Mouse (Mus musculus): ENCODE measurements around the gene Leng8. TPM values are rescaled to one million over a fixed set of nuclear protein-coding genes. Genes with fewer than 3 reads are reported as not detected.

The Leng8 gene
- polyA plus RNA-seq (2015; fragmentation: Nextera tagmentation; extraction: Ambion mirVana): 14.7 and 20.1 TPM in 2 replicates

DNA sequence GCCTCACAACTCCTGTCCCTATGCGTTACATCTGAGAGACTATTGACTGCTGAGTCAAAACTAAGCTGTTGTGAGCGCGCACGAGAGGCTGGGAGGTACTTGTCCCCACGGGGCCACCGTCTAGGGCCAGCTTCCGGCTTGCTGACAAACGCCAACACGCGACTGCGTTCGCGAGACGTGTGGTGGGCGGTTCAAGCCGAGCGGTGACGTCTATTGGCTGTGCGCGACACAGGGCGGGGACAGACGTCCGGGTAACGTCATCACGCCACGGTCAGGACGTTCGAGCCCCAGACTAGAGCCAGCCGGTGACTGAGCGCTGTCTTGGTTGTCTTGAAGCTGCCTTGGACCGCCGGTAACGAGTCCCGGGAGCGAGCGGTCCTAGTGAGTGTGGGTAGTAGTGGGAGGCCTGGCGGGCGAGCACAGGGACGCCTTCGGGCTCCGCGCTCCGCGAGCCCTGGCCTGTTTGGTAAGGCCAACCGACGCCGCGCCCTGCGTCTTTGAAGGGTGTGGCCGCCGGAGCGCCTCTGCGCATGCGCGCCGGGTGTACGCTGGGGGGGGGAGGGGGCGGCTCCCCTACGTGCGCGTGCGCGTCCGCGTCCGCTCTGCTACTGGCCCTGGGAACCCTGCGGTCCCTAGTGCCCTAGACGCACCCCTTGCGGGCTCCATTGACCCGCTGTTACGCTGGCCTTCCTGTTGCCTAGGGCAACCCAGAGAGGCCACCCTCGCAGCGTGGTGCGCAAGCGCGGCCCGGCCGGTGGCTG, at the start of gene Leng8:
Leng8 (plus strand) TSS at position 269 of the 761 bp plus-strand sequence.
- under 1% methylated on average over 58 of the region's 78 CpGs for WGBS
- H3K27me3 ChIP-seq (ENCODE audit: control insufficient read depth, insufficient read depth, low read length): no peaks in the 10 kb centered on the region
- H3K9me3 ChIP-seq (ENCODE audit: control insufficient read depth, low read length): no peaks in the 10 kb centered on the region
- peaks cover 26% of the 10 kb centered on the region for H3K36me3 ChIP-seq (ENCODE audit: control insufficient read depth, insufficient read depth, low read length)
- H3K9ac ChIP-seq (ENCODE audit: low read length): peak within 1 kb of the TSS; percentile 89
- DNase-seq (ENCODE audit: low spot score) (peak; percentile 98), ATAC-seq (ENCODE audit: low FRiP score, low TSS enrichment) (peak; percentile 98)
- peak within 1 kb of the TSS; percentile 91 for H3K4me3 ChIP-seq (ENCODE audit: low read depth, low read length)
- H3K4me1 ChIP-seq (replicated peaks; ENCODE audit: control insufficient read depth, insufficient read depth): peaks cover 4% of the 10 kb centered on the region
- TF ChIP-seq EP300 (optimal IDR thresholded peaks at IDR 0.05): no peak
- peak; percentile 22; the same call in 1 of the 2 replicates for TF ChIP-seq CTCF (IDR thresholded peaks at IDR 0.05; ENCODE audit: low read depth)
- peak within 1 kb of the TSS; percentile 92 for H3K4me2 ChIP-seq (replicated peaks; ENCODE audit: low read depth)
- H3K27ac ChIP-seq (replicated peaks): peak within 1 kb of the TSS; percentile 97

DNA sequence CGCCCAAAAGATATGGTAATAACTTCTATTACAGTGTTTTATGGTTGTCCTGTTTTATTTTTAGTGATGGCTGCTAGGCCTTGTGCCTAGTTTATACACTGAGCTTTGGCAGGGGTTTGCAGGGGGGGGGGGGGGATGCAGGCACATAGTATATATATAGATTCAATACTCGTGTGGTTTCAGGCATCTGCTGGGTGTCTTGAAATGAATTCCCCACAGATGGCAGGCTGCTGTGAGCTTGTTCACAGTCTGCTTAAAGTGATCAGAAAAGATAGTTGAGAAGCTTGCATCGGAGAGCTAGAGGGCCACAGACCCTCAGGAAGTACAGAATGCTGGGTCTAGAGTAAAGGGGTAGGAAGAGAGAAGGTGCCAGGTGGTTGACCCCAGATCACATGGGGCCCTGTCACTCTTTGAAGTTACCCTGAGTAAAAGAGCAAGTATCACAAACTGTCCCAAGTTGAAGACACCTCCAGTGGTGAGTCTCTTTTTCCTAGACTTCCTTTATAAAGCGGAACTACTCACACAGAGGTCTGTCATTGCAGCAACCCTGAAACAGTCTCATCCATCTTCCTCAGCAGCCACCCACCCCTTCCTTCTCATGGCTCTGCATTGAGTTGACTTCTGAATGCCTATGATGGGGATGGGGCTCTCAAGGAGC, 49.5 kb upstream of the Leng8 start:
- TF ChIP-seq CTCF (IDR thresholded peaks at IDR 0.05; ENCODE audit: low read depth) (no peak), EP300 (optimal IDR thresholded peaks at IDR 0.05) (no peak)
- ATAC-seq (ENCODE audit: low FRiP score, low TSS enrichment) (no peak), DNase-seq (ENCODE audit: low spot score) (no peak)
- Histone ChIP-seq H3K4me1 (replicated peaks; ENCODE audit: control insufficient read depth, insufficient read depth) (no peaks in the 10 kb centered on the region), H3K4me2 (replicated peaks; ENCODE audit: low read depth) (no peak overlapping the region), H3K27me3 (ENCODE audit: control insufficient read depth, insufficient read depth, low read length) (no peaks in the 10 kb centered on the region), H3K4me3 (ENCODE audit: low read depth, low read length) (no peak overlapping the region), H3K9ac (ENCODE audit: low read length) (no peak overlapping the region), H3K36me3 (ENCODE audit: control insufficient read depth, insufficient read depth, low read length) (no peaks in the 10 kb centered on the region), H3K9me3 (ENCODE audit: control insufficient read depth, low read length) (no peaks in the 10 kb centered on the region), H3K27ac (replicated peaks) (no peak overlapping the region)
- WGBS: 70% methylated on average over 4 of the region's 4 CpGs

DNA sequence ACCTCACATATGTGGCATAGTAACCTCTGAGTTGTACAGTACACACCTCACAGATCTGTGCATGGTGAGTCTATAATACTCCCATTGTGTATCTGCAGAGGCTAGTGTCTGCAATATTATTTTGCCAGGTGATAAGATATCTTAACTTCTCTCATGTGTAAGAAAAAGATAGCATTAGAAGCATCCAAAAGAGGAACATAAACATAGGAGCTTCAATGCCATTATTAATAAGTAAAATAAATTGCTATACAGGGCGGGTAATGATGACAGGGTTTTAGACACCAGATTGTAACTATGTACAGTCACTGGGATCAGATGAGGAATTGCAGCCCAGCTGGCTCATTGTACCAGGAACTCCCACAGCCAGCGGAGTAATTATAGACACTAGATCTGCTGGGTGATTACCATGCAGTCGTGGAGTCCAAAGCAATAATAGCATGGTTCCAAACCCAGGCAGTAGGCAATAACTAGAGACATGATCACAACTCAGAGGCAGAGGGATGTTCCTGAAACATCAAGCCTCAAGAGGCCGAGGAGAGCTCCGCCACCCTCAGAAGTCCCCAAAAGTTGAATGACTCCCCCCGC, 48.9 kb upstream of the Leng8 start:
- H3K9me3 ChIP-seq (ENCODE audit: control insufficient read depth, low read length): no peaks in the 10 kb centered on the region
- H3K4me2 ChIP-seq (replicated peaks; ENCODE audit: low read depth): no peak overlapping the region
- H3K27ac ChIP-seq (replicated peaks): no peak overlapping the region
- no peak for TF ChIP-seq CTCF (IDR thresholded peaks at IDR 0.05; ENCODE audit: low read depth)
- no peak for TF ChIP-seq EP300 (optimal IDR thresholded peaks at IDR 0.05)
- H3K4me3 ChIP-seq (ENCODE audit: low read depth, low read length): no peak overlapping the region
- no peaks in the 10 kb centered on the region for H3K27me3 ChIP-seq (ENCODE audit: control insufficient read depth, insufficient read depth, low read length)
- H3K9ac ChIP-seq (ENCODE audit: low read length): no peak overlapping the region
- DNase-seq (ENCODE audit: low spot score) (no peak), ATAC-seq (ENCODE audit: low FRiP score, low TSS enrichment) (no peak)
- H3K4me1 ChIP-seq (replicated peaks; ENCODE audit: control insufficient read depth, insufficient read depth): no peaks in the 10 kb centered on the region
- H3K36me3 ChIP-seq (ENCODE audit: control insufficient read depth, insufficient read depth, low read length): no peaks in the 10 kb centered on the region
- WGBS: 71% methylated on average over 6 of the region's 6 CpGs

DNA sequence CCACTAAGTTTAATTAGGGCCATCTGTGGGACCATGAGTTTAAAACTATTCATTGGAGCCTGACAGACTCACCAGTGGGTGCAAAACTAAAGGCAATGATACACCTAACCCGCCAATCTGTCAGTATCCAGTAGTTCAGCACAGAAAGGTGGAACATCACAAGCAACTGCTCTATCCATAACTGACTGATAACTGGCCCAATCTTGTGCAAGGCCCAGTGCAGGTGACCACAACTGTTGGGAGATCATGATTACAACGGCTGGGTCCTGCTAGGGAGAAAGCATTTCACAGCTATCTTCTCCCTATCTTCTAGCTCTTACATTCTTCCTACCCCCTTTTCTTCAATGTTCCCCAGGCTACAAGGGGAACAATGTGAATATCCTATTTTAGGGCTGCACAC, 48.2 kb upstream of the Leng8 start:
- Histone ChIP-seq H3K4me3 (ENCODE audit: low read depth, low read length) (no peak overlapping the region), H3K27me3 (ENCODE audit: control insufficient read depth, insufficient read depth, low read length) (no peaks in the 10 kb centered on the region), H3K27ac (replicated peaks) (no peak overlapping the region), H3K9ac (ENCODE audit: low read length) (no peak overlapping the region), H3K9me3 (ENCODE audit: control insufficient read depth, low read length) (no peaks in the 10 kb centered on the region), H3K4me2 (replicated peaks; ENCODE audit: low read depth) (no peak overlapping the region), H3K4me1 (replicated peaks; ENCODE audit: control insufficient read depth, insufficient read depth) (no peaks in the 10 kb centered on the region), H3K36me3 (ENCODE audit: control insufficient read depth, insufficient read depth, low read length) (no peaks in the 10 kb centered on the region)
- no peak for DNase-seq (ENCODE audit: low spot score)
- TF ChIP-seq EP300 (optimal IDR thresholded peaks at IDR 0.05) (no peak), CTCF (IDR thresholded peaks at IDR 0.05; ENCODE audit: low read depth) (no peak)
- ATAC-seq (ENCODE audit: low FRiP score, low TSS enrichment): no peak
- 82% methylated on average over 2 of the region's 2 CpGs for WGBS

DNA sequence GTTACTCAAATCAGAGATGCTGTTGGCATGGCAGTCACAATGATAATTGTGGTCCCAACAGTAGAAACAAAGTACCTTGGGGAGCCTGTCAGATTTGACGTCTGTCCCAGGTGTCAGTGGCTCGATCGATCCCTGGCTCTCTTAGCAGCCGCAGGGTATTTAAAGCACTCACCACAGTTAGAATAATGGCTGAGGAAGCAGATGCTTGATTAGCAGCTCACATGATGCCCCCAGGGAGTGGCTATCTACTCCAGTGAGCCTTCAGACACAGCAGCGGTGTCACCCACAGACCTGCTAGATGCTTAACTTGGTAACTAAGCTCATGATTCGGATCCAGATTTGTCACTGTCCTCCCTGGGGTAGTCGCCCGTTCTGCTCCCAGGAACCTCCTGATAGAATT, 45.7 kb upstream of the Leng8 start:
- Histone ChIP-seq H3K27ac (replicated peaks) (no peak overlapping the region), H3K9me3 (ENCODE audit: control insufficient read depth, low read length) (no peaks in the 10 kb centered on the region), H3K27me3 (ENCODE audit: control insufficient read depth, insufficient read depth, low read length) (no peaks in the 10 kb centered on the region), H3K9ac (ENCODE audit: low read length) (no peak overlapping the region), H3K4me1 (replicated peaks; ENCODE audit: control insufficient read depth, insufficient read depth) (no peaks in the 10 kb centered on the region), H3K36me3 (ENCODE audit: control insufficient read depth, insufficient read depth, low read length) (no peaks in the 10 kb centered on the region), H3K4me2 (replicated peaks; ENCODE audit: low read depth) (no peak overlapping the region), H3K4me3 (ENCODE audit: low read depth, low read length) (no peak overlapping the region)
- DNase-seq (ENCODE audit: low spot score) (no peak), ATAC-seq (ENCODE audit: low FRiP score, low TSS enrichment) (no peak)
- TF ChIP-seq CTCF (IDR thresholded peaks at IDR 0.05; ENCODE audit: low read depth): no peak
- TF ChIP-seq EP300 (optimal IDR thresholded peaks at IDR 0.05): no peak
- WGBS: 43% methylated on average over 8 of the region's 8 CpGs

Measured in stomach, postnatal 0 days (tissue).